ENCODE assay signal across 20 mouse cellular contexts in genomic region chr6:82021074-82021473, GRCm38 (mm10). TPM values are rescaled to one million over a fixed set of nuclear protein-coding genes. Genes with fewer than 3 reads are reported as not detected.
DNase-seq lines count a peak whose midpoint lies in the region; ATAC-seq and TF ChIP-seq lines count a peak whose summit lies in the region.
"Had no signal": no experiment of that assay in that cellular context is flagged by ENCODE, and none has a peak within 500 bp of the region (broad histone marks: within the 10 kb centered on the region; RNA-seq: fewer than 3 reads in every experiment).

No protein-coding gene starts in this region.

- no peak overlapping the region for H3K4me3 ChIP-seq in heart, embryonic 12.5 days
- H3K4me3 ChIP-seq in lung, postnatal 0 days (ENCODE audit: low read depth, low read length), result no peak overlapping the region
- H3K4me3 ChIP-seq: embryonic facial prominence, embryonic 10.5 days; forebrain, embryonic 13.5 days; hindbrain, embryonic 12.5 days had no signal

- peak; percentile 40 for DNase-seq in heart, adult 11 months
- DNase-seq in kidney, adult 8-10 months, result peak; percentile 53 to 54
- DNase-seq in kidney, postnatal 10 days, result no peak
- peak; percentile 77 for DNase-seq in kidney, adult 9 months
- peak; percentile 46 to 64 for DNase-seq in kidney, postnatal 25 days
- no peak for DNase-seq in lung, postnatal 36 days
- no peak for DNase-seq in lung, postnatal 0 days (ENCODE audit: low spot score)
- DNase-seq: adrenal gland, adult 2 months; adrenal gland, postnatal 25 days; cerebellum, adult 18-20 months; cerebellum, adult 9-11 months; cerebellum, postnatal 36 days; forebrain, postnatal 0 days; gastrocnemius, postnatal 14 days; heart, postnatal 10 days; heart, postnatal 4 days had no signal

- WGBS in heart, embryonic 12.5 days, result 83% methylated on average over 5 of the region's 5 CpGs
- WGBS in lung, postnatal 0 days, result 75% methylated on average over 5 of the region's 5 CpGs

- no peaks in the 10 kb centered on the region; the same call in 1 of the 2 replicates for H3K9me3 ChIP-seq in heart, embryonic 12.5 days (replicated peaks)
- H3K9me3 ChIP-seq in lung, postnatal 0 days (ENCODE audit: low read length), result no peaks in the 10 kb centered on the region
- H3K9me3 ChIP-seq: embryonic facial prominence, embryonic 10.5 days; forebrain, embryonic 13.5 days; hindbrain, embryonic 12.5 days had no signal

- H3K36me3 ChIP-seq in heart, embryonic 12.5 days, result no peaks in the 10 kb centered on the region
- no peaks in the 10 kb centered on the region for H3K36me3 ChIP-seq in lung, postnatal 0 days (ENCODE audit: insufficient read depth, low read length)
- H3K36me3 ChIP-seq: embryonic facial prominence, embryonic 10.5 days; hindbrain, embryonic 12.5 days had no signal

- TF ChIP-seq EP300 in lung, postnatal 0 days (IDR thresholded peaks at IDR 0.05), result no peak

- H3K27me3 ChIP-seq in heart, embryonic 12.5 days (replicated peaks), result no peaks in the 10 kb centered on the region
- no peaks in the 10 kb centered on the region for H3K27me3 ChIP-seq in lung, postnatal 0 days (replicated peaks; ENCODE audit: insufficient read depth, low read length)
- H3K27me3 ChIP-seq: forebrain, embryonic 13.5 days; hindbrain, embryonic 12.5 days had no signal

- ATAC-seq in heart, embryonic 12.5 days (ENCODE audit: insufficient number of reproducible peaks, low FRiP score), result no peak
- ATAC-seq in lung, postnatal 0 days, result no peak
- ATAC-seq: forebrain, embryonic 13.5 days; forebrain, postnatal 0 days had no signal

- H3K27ac ChIP-seq in heart, embryonic 12.5 days (ENCODE audit: poor library complexity, severe bottlenecking), result no peak overlapping the region
- H3K27ac ChIP-seq in lung, postnatal 0 days (ENCODE audit: low read length), result no peak overlapping the region
- H3K27ac ChIP-seq: embryonic facial prominence, embryonic 10.5 days; forebrain, embryonic 13.5 days; hindbrain, embryonic 12.5 days had no signal

- no peaks in the 10 kb centered on the region for H3K4me1 ChIP-seq in heart, embryonic 12.5 days (replicated peaks)
- no peaks in the 10 kb centered on the region for H3K4me1 ChIP-seq in lung, postnatal 0 days (ENCODE audit: insufficient read depth, low read depth, low read length)
- H3K4me1 ChIP-seq: embryonic facial prominence, embryonic 10.5 days; forebrain, embryonic 13.5 days; hindbrain, embryonic 12.5 days had no signal

- H3K4me2 ChIP-seq in heart, embryonic 12.5 days, result no peak overlapping the region
- H3K4me2 ChIP-seq in lung, postnatal 0 days (replicated peaks; ENCODE audit: low read depth, low read length), result no peak overlapping the region
- H3K4me2 ChIP-seq: forebrain, embryonic 13.5 days; hindbrain, embryonic 12.5 days had no signal

- no peak overlapping the region for H3K9ac ChIP-seq in heart, embryonic 12.5 days
- no peak overlapping the region for H3K9ac ChIP-seq in lung, postnatal 0 days (replicated peaks; ENCODE audit: low read depth)
- H3K9ac ChIP-seq: forebrain, embryonic 13.5 days; forebrain, postnatal 0 days; hindbrain, embryonic 12.5 days had no signal

- TF ChIP-seq CTCF in lung, postnatal 0 days (IDR thresholded peaks at IDR 0.05), result no peak

RNA-seq across cellular contexts. Expression of gene Eva1a, which starts 19.8 kb away (rescaled TPM):
- polyA plus RNA-seq in heart, embryonic 12.5 days (2016; fragmentation: Nextera tagmentation; extraction: Ambion mirVana), result 4.2 and 5.4 TPM in 2 replicates
- 29.5 and 32.0 TPM in 2 replicates for polyA plus RNA-seq in lung, postnatal 0 days (2015; fragmentation: Nextera tagmentation; extraction: Ambion mirVana)

RNA-seq across cellular contexts. Expression of gene Mrpl19, which starts 55.3 kb away (rescaled TPM):
- 62.7 and 63.2 TPM in 2 replicates for polyA plus RNA-seq in heart, embryonic 12.5 days (2016; fragmentation: Nextera tagmentation; extraction: Ambion mirVana)
- polyA plus RNA-seq in lung, postnatal 0 days (2015; fragmentation: Nextera tagmentation; extraction: Ambion mirVana), result 13.6 and 15.8 TPM in 2 replicates

Comparison
In these comparisons a context has a peak if more than half of its experiments do, and no peak if none do; other contexts are left out.
1. DNase-seq: peak in heart, adult 11 months (single experiment), kidney, adult 8-10 months (2 of 2), kidney, adult 9 months (single experiment) and kidney, postnatal 25 days (2 of 2); none in kidney, postnatal 10 days (single experiment), lung, postnatal 36 days (single experiment) and lung, postnatal 0 days (single experiment).